Mouse (Mus musculus): ENCODE data around the gene Suds3. TPM values are rescaled to one million over a fixed set of nuclear protein-coding genes. Genes with fewer than 3 reads are reported as not detected.
A peak's percentile ranks its signal among the peaks of the same experiment; 100 is the strongest.

Suds3 gene
- polyA plus RNA-seq, 1 experiment from 2014 or later, result 51.1 TPM

- H3K4me3 ChIP-seq (ENCODE audit: low read depth, low read length), result no peak overlapping the region
- no peaks in the 10 kb centered on the region for H3K27me3 ChIP-seq (ENCODE audit: control insufficient read depth, insufficient read depth, low read length)
- WGBS, result 57% methylated on average over 7 of the region's 7 CpGs
- H3K9ac ChIP-seq (replicated peaks; ENCODE audit: low read depth, low read length), result no peak overlapping the region
- H3K4me2 ChIP-seq (ENCODE audit: low read depth, low read length), result no peak overlapping the region
- H3K27ac ChIP-seq (ENCODE audit: low read depth, low read length), result no peak overlapping the region
- peaks cover 42% of the 10 kb centered on the region for H3K36me3 ChIP-seq (ENCODE audit: control insufficient read depth, insufficient read depth, low read length)
- no peaks in the 10 kb centered on the region for H3K9me3 ChIP-seq (ENCODE audit: control insufficient read depth, low read length)
- ATAC-seq (ENCODE audit: low read depth), result no peak
- no peaks in the 10 kb centered on the region for H3K4me1 ChIP-seq (ENCODE audit: control insufficient read depth, insufficient read depth, low read length)
These were observed 21.5 kb downstream of the Suds3 start for GRCm38 (mm10) chr5:117094431-117094830.

- Histone ChIP-seq H3K9ac (replicated peaks; ENCODE audit: low read depth, low read length) (no peak overlapping the region), H3K4me2 (ENCODE audit: low read depth, low read length) (no peak overlapping the region), H3K36me3 (ENCODE audit: control insufficient read depth, insufficient read depth, low read length) (peaks cover 31% of the 10 kb centered on the region), H3K9me3 (ENCODE audit: control insufficient read depth, low read length) (no peaks in the 10 kb centered on the region), H3K27ac (ENCODE audit: low read depth, low read length) (no peak overlapping the region), H3K4me3 (ENCODE audit: low read depth, low read length) (no peak overlapping the region), H3K4me1 (ENCODE audit: control insufficient read depth, insufficient read depth, low read length) (no peaks in the 10 kb centered on the region), H3K27me3 (ENCODE audit: control insufficient read depth, insufficient read depth, low read length) (no peaks in the 10 kb centered on the region)
- no peak for ATAC-seq (ENCODE audit: low read depth)
- 32% methylated on average over 5 of the region's 6 CpGs for WGBS
These were observed 26.1 kb downstream of the Suds3 start for GRCm38 (mm10) chr5:117089786-117090185.

- Histone ChIP-seq H3K9me3 (ENCODE audit: control insufficient read depth, low read length) (no peaks in the 10 kb centered on the region), H3K9ac (replicated peaks; ENCODE audit: low read depth, low read length) (no peak overlapping the region), H3K27me3 (ENCODE audit: control insufficient read depth, insufficient read depth, low read length) (no peaks in the 10 kb centered on the region), H3K27ac (ENCODE audit: low read depth, low read length) (no peak overlapping the region), H3K4me2 (ENCODE audit: low read depth, low read length) (no peak overlapping the region), H3K36me3 (ENCODE audit: control insufficient read depth, insufficient read depth, low read length) (peaks cover 27% of the 10 kb centered on the region), H3K4me1 (ENCODE audit: control insufficient read depth, insufficient read depth, low read length) (no peaks in the 10 kb centered on the region), H3K4me3 (ENCODE audit: low read depth, low read length) (no peak overlapping the region)
- no peak for ATAC-seq (ENCODE audit: low read depth)
- WGBS, result 66% methylated on average over 3 of the region's 3 CpGs
These were observed 26.8 kb downstream of the Suds3 start for GRCm38 (mm10) chr5:117089147-117089546.

GRCm38 (mm10) chr5:117087718-117088117, 28.2 kb downstream of the Suds3 start:
- H3K4me3 ChIP-seq (ENCODE audit: low read depth, low read length), result no peak overlapping the region
- no peaks in the 10 kb centered on the region for H3K27me3 ChIP-seq (ENCODE audit: control insufficient read depth, insufficient read depth, low read length)
- no peak; the same call in 1 of the 2 replicates for ATAC-seq (ENCODE audit: low read depth)
- no peak overlapping the region for H3K27ac ChIP-seq (ENCODE audit: low read depth, low read length)
- 7% methylated on average over 13 of the region's 13 CpGs for WGBS
- no peaks in the 10 kb centered on the region for H3K9me3 ChIP-seq (ENCODE audit: control insufficient read depth, low read length)
- H3K4me1 ChIP-seq (ENCODE audit: control insufficient read depth, insufficient read depth, low read length), result no peaks in the 10 kb centered on the region
- peak overlapping the region; percentile 26; the same call in 1 of the 2 replicates for H3K9ac ChIP-seq (replicated peaks; ENCODE audit: low read depth, low read length)
- H3K36me3 ChIP-seq (ENCODE audit: control insufficient read depth, insufficient read depth, low read length), result peaks cover 17% of the 10 kb centered on the region
- H3K4me2 ChIP-seq (ENCODE audit: low read depth, low read length), result peak overlapping the region; percentile 38; the same call in 1 of the 2 replicates

- H3K36me3 ChIP-seq (ENCODE audit: control insufficient read depth, insufficient read depth, low read length), result no peaks in the 10 kb centered on the region
- ATAC-seq (ENCODE audit: low read depth), result peak; percentile 46; the same call in 1 of the 2 replicates
- 18% methylated on average over 10 of the region's 10 CpGs for WGBS
- no peaks in the 10 kb centered on the region for H3K9me3 ChIP-seq (ENCODE audit: control insufficient read depth, low read length)
- H3K9ac ChIP-seq (replicated peaks; ENCODE audit: low read depth, low read length), result no peak overlapping the region
- no peaks in the 10 kb centered on the region for H3K27me3 ChIP-seq (ENCODE audit: control insufficient read depth, insufficient read depth, low read length)
- no peak overlapping the region for H3K4me3 ChIP-seq (ENCODE audit: low read depth, low read length)
- H3K4me2 ChIP-seq (ENCODE audit: low read depth, low read length), result peak overlapping the region; percentile 23; the same call in 1 of the 2 replicates
- H3K4me1 ChIP-seq (ENCODE audit: control insufficient read depth, insufficient read depth, low read length), result no peaks in the 10 kb centered on the region
- H3K27ac ChIP-seq (ENCODE audit: low read depth, low read length), result no peak overlapping the region
These were observed 46.4 kb downstream of the Suds3 start for GRCm38 (mm10) chr5:117069498-117069894.

- Histone ChIP-seq H3K27ac (ENCODE audit: low read depth, low read length) (no peak overlapping the region), H3K9ac (replicated peaks; ENCODE audit: low read depth, low read length) (no peak overlapping the region), H3K4me1 (ENCODE audit: control insufficient read depth, insufficient read depth, low read length) (no peaks in the 10 kb centered on the region), H3K36me3 (ENCODE audit: control insufficient read depth, insufficient read depth, low read length) (no peaks in the 10 kb centered on the region), H3K27me3 (ENCODE audit: control insufficient read depth, insufficient read depth, low read length) (no peaks in the 10 kb centered on the region), H3K4me3 (ENCODE audit: low read depth, low read length) (no peak overlapping the region), H3K9me3 (ENCODE audit: control insufficient read depth, low read length) (no peaks in the 10 kb centered on the region), H3K4me2 (ENCODE audit: low read depth, low read length) (peak overlapping the region; percentile 23; the same call in 1 of the 2 replicates)
- 27% methylated on average over 19 of the region's 19 CpGs for WGBS
- ATAC-seq (ENCODE audit: low read depth), result no peak
These were observed 47.0 kb downstream of the Suds3 start for GRCm38 (mm10) chr5:117068808-117069497.

GRCm38 (mm10) chr5:117068181-117068580, 47.7 kb downstream of the Suds3 start:
- Histone ChIP-seq H3K27ac (ENCODE audit: low read depth, low read length) (no peak overlapping the region), H3K36me3 (ENCODE audit: control insufficient read depth, insufficient read depth, low read length) (no peaks in the 10 kb centered on the region), H3K9ac (replicated peaks; ENCODE audit: low read depth, low read length) (no peak overlapping the region), H3K27me3 (ENCODE audit: control insufficient read depth, insufficient read depth, low read length) (no peaks in the 10 kb centered on the region), H3K4me1 (ENCODE audit: control insufficient read depth, insufficient read depth, low read length) (no peaks in the 10 kb centered on the region), H3K4me3 (ENCODE audit: low read depth, low read length) (no peak overlapping the region), H3K9me3 (ENCODE audit: control insufficient read depth, low read length) (no peaks in the 10 kb centered on the region), H3K4me2 (ENCODE audit: low read depth, low read length) (no peak overlapping the region)
- WGBS, result 77% methylated on average over 13 of the region's 13 CpGs
- no peak for ATAC-seq (ENCODE audit: low read depth)

GRCm38 (mm10) chr5:117061251-117061650, 54.7 kb downstream of the Suds3 start:
- Histone ChIP-seq H3K9me3 (ENCODE audit: control insufficient read depth, low read length) (no peaks in the 10 kb centered on the region), H3K9ac (replicated peaks; ENCODE audit: low read depth, low read length) (no peak overlapping the region), H3K27me3 (ENCODE audit: control insufficient read depth, insufficient read depth, low read length) (no peaks in the 10 kb centered on the region), H3K4me2 (ENCODE audit: low read depth, low read length) (no peak overlapping the region), H3K27ac (ENCODE audit: low read depth, low read length) (no peak overlapping the region), H3K36me3 (ENCODE audit: control insufficient read depth, insufficient read depth, low read length) (no peaks in the 10 kb centered on the region), H3K4me1 (ENCODE audit: control insufficient read depth, insufficient read depth, low read length) (no peaks in the 10 kb centered on the region), H3K4me3 (ENCODE audit: low read depth, low read length) (no peak overlapping the region)
- 36% methylated on average over 2 of the region's 2 CpGs for WGBS
- no peak for ATAC-seq (ENCODE audit: low read depth)

- no peaks in the 10 kb centered on the region for H3K27me3 ChIP-seq (ENCODE audit: control insufficient read depth, insufficient read depth, low read length)
- no peaks in the 10 kb centered on the region for H3K9me3 ChIP-seq (ENCODE audit: control insufficient read depth, low read length)
- H3K9ac ChIP-seq (replicated peaks; ENCODE audit: low read depth, low read length), result no peak overlapping the region
- no peaks in the 10 kb centered on the region for H3K4me1 ChIP-seq (ENCODE audit: control insufficient read depth, insufficient read depth, low read length)
- ATAC-seq (ENCODE audit: low read depth), result no peak
- H3K36me3 ChIP-seq (ENCODE audit: control insufficient read depth, insufficient read depth, low read length), result no peaks in the 10 kb centered on the region
- H3K27ac ChIP-seq (ENCODE audit: low read depth, low read length), result no peak overlapping the region
- 79% methylated on average over 18 of the region's 18 CpGs for WGBS
- H3K4me3 ChIP-seq (ENCODE audit: low read depth, low read length), result no peak overlapping the region
- no peak overlapping the region for H3K4me2 ChIP-seq (ENCODE audit: low read depth, low read length)
These were observed 55.3 kb downstream of the Suds3 start for GRCm38 (mm10) chr5:117060484-117061130.
